Mouse (Mus musculus) myocyte (in vitro differentiated cells): Measurements from ENCODE around the gene Ogfod3. TPM values are rescaled to one million over a fixed set of nuclear protein-coding genes. Genes with fewer than 3 reads are reported as not detected.
A peak's percentile ranks its signal among the peaks of the same experiment; 100 is the strongest.

Experiments used
- H3K27me3 ChIP-seq: one replicate; pipeline ENCODE4 v1.6.1; 2011; ENCODE audit not compliant: control insufficient read depth, insufficient read depth, insufficient read length
- H3K36me3 ChIP-seq: one replicate; pipeline ENCODE4 v1.6.1; 2011; ENCODE audit not compliant: control insufficient read depth, insufficient read depth
- H3K4me2 ChIP-seq: one replicate; pipeline ENCODE4 v1.6.1; 2011; ENCODE audit warnings: low read depth, control low read depth
- H3K4me3 ChIP-seq: one replicate; pipeline ENCODE4 v1.5.1; 2011; ENCODE audit warnings: mild to moderate bottlenecking, control low read depth, moderate library complexity
- H3K79me2 ChIP-seq: one replicate; pipeline ENCODE4 v1.6.1; 2011; ENCODE audit not compliant: control insufficient read depth, insufficient read depth
- H3ac ChIP-seq: one replicate; pipeline ENCODE4 v1.6.1; 2011; ENCODE audit not compliant: control insufficient read depth, insufficient read length
- CEBPB ChIP-seq: IDR thresholded peaks from 2 replicates; pipeline ENCODE4 v1.6.1; 2011; ENCODE audit warnings: mild to moderate bottlenecking, moderate library complexity; ENCODE audit not compliant: poor library complexity, insufficient read depth, severe bottlenecking
- E2F4 ChIP-seq: IDR thresholded peaks from one replicate; pipeline ENCODE4 v1.6.1; 2011; ENCODE audit warnings: mild to moderate bottlenecking, control low read depth, moderate library complexity; ENCODE audit not compliant: insufficient read depth
- MAX ChIP-seq: IDR thresholded peaks from one replicate; pipeline ENCODE4 v1.6.1; 2011; ENCODE audit warnings: low read depth, mild to moderate bottlenecking, control low read depth
- MYOD1 ChIP-seq, 3 experiments: IDR thresholded peaks; one replicate each; pipeline ENCODE4 v1.6.1; 2011; ENCODE audit warnings: control low read depth in 2 of 3, low read depth in 2 of 3, mild to moderate bottlenecking in 2 of 3, moderate library complexity in 1 of 3; ENCODE audit not compliant: insufficient read length in 2 of 3, control insufficient read depth in 1 of 3
- MYOG ChIP-seq, 3 experiments: IDR thresholded peaks; one replicate each; pipeline ENCODE4 v1.6.1; 2011; ENCODE audit warnings: control low read depth in 2 of 3, low read depth in 2 of 3, mild to moderate bottlenecking in 2 of 3; ENCODE audit not compliant: insufficient read length in 2 of 3, control insufficient read depth in 1 of 3, insufficient read depth in 1 of 3
- POLR2A ChIP-seq: IDR thresholded peaks from one replicate; pipeline ENCODE4 v1.6.1; 2011; ENCODE audit warnings: low read depth, mild to moderate bottlenecking, control low read depth, moderate library complexity; ENCODE audit not compliant: insufficient read length
- POLR2AphosphoS2 ChIP-seq: IDR thresholded peaks from one replicate; pipeline ENCODE4 v1.6.1; 2011; ENCODE audit warnings: low read depth, control low read depth; ENCODE audit not compliant: insufficient read length
- REST ChIP-seq: IDR thresholded peaks from one replicate; pipeline ENCODE4 v1.6.1; 2011; ENCODE audit warnings: mild to moderate bottlenecking, control low read depth, moderate library complexity; ENCODE audit not compliant: insufficient read depth, insufficient read length
- SRF ChIP-seq: IDR thresholded peaks from one replicate; pipeline ENCODE4 v1.6.1; 2011; ENCODE audit warnings: low read depth; ENCODE audit not compliant: control insufficient read depth, insufficient read length
- TCF12 ChIP-seq: IDR thresholded peaks from one replicate; pipeline ENCODE4 v1.6.1; 2011; ENCODE audit warnings: mild to moderate bottlenecking, control low read depth; ENCODE audit not compliant: poor library complexity, insufficient read depth, severe bottlenecking
- TCF3 ChIP-seq: IDR thresholded peaks from one replicate; pipeline ENCODE4 v1.6.1; 2011; ENCODE audit warnings: low read depth, control low read depth; ENCODE audit not compliant: insufficient read length
- USF1 ChIP-seq: IDR thresholded peaks from one replicate; pipeline ENCODE4 v1.6.1; 2011; ENCODE audit warnings: low read depth, mild to moderate bottlenecking, control low read depth, moderate library complexity
- polyA plus RNA-seq: library from polyadenylated mRNA; unstranded; fragments of >200 nt; fragmentation: generic; extraction: Trizol; gene quantifications from one replicate; pipeline ENCODE4 v1.2.1, GENCODE M21; 2012; ENCODE audit warnings: missing spikeins

The Ogfod3 gene
- polyA plus RNA-seq, 1 experiment: 12.5 TPM

DNA sequence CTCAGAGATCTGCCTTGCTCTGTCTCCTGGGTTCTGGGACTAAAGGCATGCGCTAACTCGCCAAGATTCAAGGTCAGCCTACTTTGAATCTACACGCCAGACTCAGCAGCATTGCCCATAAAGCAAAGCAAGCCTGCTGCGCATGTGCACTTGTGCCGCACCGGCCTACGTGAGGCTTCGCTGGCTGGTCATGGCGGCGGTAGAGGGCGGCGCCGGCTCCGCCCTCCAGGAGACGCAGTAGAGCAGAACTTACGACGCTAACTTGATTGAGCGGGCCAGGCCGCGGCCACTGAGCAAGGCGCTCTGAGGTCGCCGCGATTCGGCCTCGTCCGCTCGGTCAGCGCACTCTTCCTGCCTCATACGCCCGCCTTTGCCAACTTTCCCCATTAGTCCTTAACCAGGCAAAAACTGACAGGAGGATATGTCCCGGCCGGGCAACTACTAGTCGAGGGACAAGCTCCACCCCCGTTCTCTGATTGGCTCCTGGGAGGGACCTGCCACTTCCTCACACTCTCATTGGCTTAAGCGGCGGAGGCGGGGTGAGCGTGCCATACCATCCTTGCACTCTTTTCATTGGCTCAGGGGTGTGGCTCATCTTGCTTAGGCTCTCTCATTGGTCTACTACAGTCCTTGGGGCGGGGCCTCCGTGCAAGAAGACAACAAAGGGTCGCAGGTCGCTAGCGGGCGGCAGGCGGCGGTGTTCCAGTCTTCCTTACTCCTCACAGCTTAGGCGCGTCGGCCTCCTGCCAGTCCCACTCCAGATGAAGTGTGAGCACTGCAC lies 32.2 kb upstream of the Ogfod3 start, which contains the start of gene Narf:
TSS of gene Narf (plus strand) at position 690 of the 781 bp plus-strand sequence.
- H3ac ChIP-seq: peak within 1 kb of the TSS; percentile 81
- peaks cover 5% of the 10 kb centered on the region for H3K36me3 ChIP-seq
- TF ChIP-seq TCF12 (no peak), MYOG (IDR thresholded peaks at IDR 0.05; ENCODE audit: control insufficient read depth in 1 of 3, insufficient read depth in 1 of 3, insufficient read length in 2 of 3, low read depth in 2 of 3) (peak in 1 of 3 experiments; percentile 27), POLR2AphosphoS2 (peak; percentile 97), SRF (peak; percentile 56), REST (peak; percentile 13), POLR2A (peak; percentile 97), TCF3 (no peak)
- H3K27me3 ChIP-seq: no peaks in the 10 kb centered on the region
- no peaks in the 10 kb centered on the region for H3K79me2 ChIP-seq
- H3K4me2 ChIP-seq: peak within 1 kb of the TSS; percentile 99
- H3K4me3 ChIP-seq: peak within 1 kb of the TSS; percentile 61

DNA sequence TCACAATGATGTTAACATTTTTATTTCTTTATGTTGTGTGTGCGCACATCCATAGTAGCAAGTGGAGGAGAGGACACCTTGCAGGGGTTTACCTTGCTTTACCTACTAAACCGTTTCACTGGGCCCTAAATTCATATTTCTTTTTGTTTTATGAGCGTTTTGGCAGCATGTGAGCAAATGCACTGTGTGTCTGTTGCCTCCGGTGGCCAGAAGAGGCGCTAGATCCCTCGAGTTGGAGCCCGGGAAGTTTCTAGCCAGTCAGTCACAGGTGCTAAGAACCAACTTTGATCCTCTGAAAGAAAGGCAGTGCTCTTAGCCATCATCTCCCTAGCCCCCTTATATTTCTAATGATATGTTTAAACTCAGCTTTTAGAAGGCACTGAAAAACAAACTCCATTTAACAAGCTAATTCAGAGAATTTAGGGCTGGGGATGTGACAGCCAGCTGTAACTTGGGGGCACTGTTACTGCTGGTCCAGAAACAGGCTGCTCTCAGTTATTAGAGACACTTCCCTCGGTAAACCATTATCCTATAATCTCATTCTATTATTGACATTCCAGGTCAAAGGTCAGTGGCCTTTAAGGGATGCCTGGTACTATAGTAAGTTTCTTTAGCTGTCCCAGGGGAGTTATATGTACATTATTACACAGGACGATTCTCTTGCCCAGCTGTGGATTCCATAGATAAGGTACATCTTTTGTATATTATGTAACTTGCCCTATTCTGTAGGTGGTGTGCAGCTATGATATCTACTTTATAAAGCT lies 31.1 kb upstream of the Ogfod3 start:
- H3K36me3 ChIP-seq: peaks cover 5% of the 10 kb centered on the region
- peak overlapping the region; percentile 99 for H3K4me2 ChIP-seq
- H3K79me2 ChIP-seq: no peaks in the 10 kb centered on the region
- H3K4me3 ChIP-seq: peak overlapping the region; percentile 61
- no peaks in the 10 kb centered on the region for H3K27me3 ChIP-seq
- H3ac ChIP-seq: no peak overlapping the region
- TF ChIP-seq MYOG (IDR thresholded peaks at IDR 0.05; ENCODE audit: control insufficient read depth in 1 of 3, insufficient read depth in 1 of 3, insufficient read length in 2 of 3, low read depth in 2 of 3) (no peak), TCF3 (no peak), REST (no peak), MYOD1 (IDR thresholded peaks at IDR 0.05; ENCODE audit: control insufficient read depth in 1 of 3, insufficient read length in 2 of 3, low read depth in 2 of 3) (no peak), MAX (no peak), POLR2A (no peak), TCF12 (no peak), E2F4 (no peak), CEBPB (no peak), POLR2AphosphoS2 (no peak), USF1 (no peak), SRF (no peak)

DNA sequence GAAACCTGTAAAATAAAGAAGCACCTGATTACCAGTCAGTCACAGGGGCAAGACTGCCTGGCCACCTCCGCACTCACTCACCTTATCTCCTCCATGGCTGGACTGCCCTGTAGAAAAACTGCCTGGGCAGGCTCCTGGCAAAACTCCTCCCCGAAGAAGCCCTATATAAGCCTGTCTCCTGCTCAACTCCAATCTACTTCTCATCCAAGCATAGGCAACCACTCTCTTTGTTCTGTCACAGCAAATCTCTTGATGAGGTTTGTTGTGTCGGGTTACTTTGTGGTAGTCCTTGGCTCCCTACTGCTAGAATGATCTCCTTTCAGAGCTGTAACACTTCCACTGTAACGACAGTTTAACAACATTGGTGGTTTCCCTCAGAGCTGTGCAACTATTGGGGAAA lies 28.2 kb upstream of the Ogfod3 start:
- Histone ChIP-seq H3ac (no peak overlapping the region), H3K36me3 (no peaks in the 10 kb centered on the region), H3K27me3 (no peaks in the 10 kb centered on the region), H3K4me2 (no peak overlapping the region), H3K79me2 (no peaks in the 10 kb centered on the region), H3K4me3 (no peak overlapping the region)
- TF ChIP-seq MYOG (IDR thresholded peaks at IDR 0.05; ENCODE audit: control insufficient read depth in 1 of 3, insufficient read depth in 1 of 3, insufficient read length in 2 of 3, low read depth in 2 of 3): no peak
- no peak for TF ChIP-seq POLR2AphosphoS2
- TF ChIP-seq E2F4: no peak
- no peak for TF ChIP-seq POLR2A
- TF ChIP-seq TCF12: no peak
- no peak for TF ChIP-seq REST
- TF ChIP-seq MYOD1 (IDR thresholded peaks at IDR 0.05; ENCODE audit: control insufficient read depth in 1 of 3, insufficient read length in 2 of 3, low read depth in 2 of 3): no peak
- no peak for TF ChIP-seq CEBPB
- TF ChIP-seq SRF: no peak
- no peak for TF ChIP-seq MAX
- TF ChIP-seq TCF3: no peak

DNA sequence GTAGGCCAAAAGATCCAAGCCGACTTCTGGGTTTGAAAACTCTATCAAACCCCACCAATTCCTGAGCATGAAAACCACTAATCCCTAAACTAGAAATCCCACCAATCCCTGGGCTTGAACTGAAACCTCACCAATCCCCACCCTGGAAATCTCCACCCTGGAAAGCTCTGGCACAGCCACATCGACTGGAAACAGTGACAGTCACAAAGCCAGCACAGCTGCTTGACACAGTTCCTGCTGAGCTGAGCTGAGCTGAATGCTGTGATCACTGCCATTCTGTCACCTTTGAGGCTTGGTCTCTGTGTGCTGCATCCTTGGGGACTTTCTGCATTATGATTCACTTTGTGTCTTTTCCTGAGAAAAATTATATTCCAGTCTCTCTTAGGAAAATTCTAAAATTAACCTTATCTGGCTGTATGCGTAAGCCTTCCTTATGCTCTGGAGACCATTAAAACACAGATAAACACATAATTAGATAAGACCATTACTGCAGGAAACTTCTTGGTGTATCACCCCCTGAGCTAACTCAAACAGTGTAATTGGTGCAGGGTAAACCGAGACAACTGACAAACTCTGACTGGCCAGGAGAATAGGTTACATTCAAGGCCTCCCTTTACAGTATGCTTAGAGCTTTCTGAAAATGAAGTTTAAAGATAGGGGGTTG lies 27.2 kb upstream of the Ogfod3 start:
- Histone ChIP-seq H3K4me2 (no peak overlapping the region), H3K79me2 (no peaks in the 10 kb centered on the region), H3ac (no peak overlapping the region), H3K27me3 (no peaks in the 10 kb centered on the region), H3K4me3 (no peak overlapping the region), H3K36me3 (no peaks in the 10 kb centered on the region)
- TF ChIP-seq SRF (no peak), MYOD1 (IDR thresholded peaks at IDR 0.05; ENCODE audit: control insufficient read depth in 1 of 3, insufficient read length in 2 of 3, low read depth in 2 of 3) (peak in 1 of 3 experiments; percentile 54), MYOG (IDR thresholded peaks at IDR 0.05; ENCODE audit: control insufficient read depth in 1 of 3, insufficient read depth in 1 of 3, insufficient read length in 2 of 3, low read depth in 2 of 3) (peak in 1 of 3 experiments; percentile 62)
